Mouse (Mus musculus): ENCODE results near the gene Bhlhe40. TPM values are rescaled to one million over a fixed set of nuclear protein-coding genes. Genes with fewer than 3 reads are reported as not detected.
A peak's percentile ranks its signal among the peaks of the same experiment; 100 is the strongest.

Bhlhe40 gene
- total RNA-seq, 2 experiments from 2014 or later, result 116 to 118 TPM

DNA sequence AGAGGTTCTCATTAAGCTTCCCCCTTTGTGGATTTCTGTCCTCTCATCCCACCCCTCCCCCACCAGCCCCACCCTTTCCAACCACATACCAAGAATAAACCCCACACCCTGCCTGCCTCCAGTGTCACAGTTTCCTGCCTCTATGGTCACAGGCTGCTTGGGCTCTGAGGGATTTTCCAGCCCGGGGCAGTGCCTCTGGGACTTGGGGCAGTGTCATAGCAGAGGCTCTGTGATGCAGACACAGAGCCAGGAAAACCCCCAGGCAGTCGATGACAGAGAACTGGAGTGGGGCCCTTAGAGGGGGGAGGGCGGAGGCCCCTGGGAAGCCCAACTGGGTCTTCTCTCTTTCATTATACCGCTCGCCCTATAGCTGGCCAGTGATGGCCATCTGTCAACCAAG, 27.9 kb downstream of the Bhlhe40 start:
- no peak for DNase-seq

DNA sequence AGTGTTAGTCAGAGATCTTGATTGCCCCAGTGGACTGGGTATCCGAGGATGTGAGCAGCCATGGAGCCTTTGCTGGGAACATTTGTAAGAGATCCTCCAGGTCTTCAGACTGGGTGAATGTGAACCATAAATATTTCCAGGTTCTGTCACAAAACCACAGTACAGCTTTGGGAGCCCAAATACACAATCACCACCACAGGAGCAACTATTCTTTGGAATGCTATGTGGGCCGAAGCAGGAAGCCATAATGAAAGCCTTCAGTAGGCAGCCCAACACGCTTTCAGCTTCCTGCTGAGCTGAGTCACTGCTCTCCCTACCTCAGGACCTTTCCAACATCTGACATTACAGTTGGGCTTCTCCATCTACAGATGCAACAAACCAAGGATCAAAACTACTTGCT, 32.6 kb downstream of the Bhlhe40 start:
- no peak for DNase-seq

DNA sequence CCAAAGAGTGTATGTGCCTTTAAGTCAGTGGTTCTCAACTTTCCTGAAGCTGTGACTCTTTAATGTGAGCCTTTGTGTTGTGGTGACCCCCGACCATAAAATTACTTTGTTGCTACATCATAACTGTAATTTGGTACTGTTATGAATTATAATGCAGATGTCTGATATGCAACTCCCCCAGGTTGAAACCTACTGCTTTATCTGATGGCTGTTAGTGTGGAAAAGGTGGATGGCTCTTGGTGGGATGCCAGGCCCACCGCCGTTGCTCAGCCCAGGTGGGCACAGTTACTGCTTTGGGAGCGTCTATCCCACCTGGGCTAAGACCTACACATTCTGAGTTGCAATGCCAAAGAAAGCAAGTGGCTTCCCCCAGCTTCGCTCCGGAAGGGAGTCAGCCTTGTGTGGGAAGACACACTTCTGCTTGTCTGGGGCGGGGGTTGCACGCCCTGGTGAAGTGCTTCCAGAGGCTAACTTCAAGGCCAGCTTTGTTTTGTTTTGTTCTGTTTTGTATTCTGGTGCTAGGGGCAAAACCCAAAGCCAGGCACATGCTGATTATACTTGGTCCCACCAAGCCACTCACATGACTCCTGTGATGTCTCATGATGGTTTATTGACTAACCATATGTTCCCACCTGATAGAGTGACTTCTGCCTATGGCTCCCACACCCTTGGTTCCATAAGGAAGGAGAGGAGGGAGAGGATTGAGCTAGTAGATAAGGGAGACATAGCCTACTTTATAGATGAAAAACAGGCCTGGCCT, 34.7 kb downstream of the Bhlhe40 start:
- DNase-seq, result no peak

DNA sequence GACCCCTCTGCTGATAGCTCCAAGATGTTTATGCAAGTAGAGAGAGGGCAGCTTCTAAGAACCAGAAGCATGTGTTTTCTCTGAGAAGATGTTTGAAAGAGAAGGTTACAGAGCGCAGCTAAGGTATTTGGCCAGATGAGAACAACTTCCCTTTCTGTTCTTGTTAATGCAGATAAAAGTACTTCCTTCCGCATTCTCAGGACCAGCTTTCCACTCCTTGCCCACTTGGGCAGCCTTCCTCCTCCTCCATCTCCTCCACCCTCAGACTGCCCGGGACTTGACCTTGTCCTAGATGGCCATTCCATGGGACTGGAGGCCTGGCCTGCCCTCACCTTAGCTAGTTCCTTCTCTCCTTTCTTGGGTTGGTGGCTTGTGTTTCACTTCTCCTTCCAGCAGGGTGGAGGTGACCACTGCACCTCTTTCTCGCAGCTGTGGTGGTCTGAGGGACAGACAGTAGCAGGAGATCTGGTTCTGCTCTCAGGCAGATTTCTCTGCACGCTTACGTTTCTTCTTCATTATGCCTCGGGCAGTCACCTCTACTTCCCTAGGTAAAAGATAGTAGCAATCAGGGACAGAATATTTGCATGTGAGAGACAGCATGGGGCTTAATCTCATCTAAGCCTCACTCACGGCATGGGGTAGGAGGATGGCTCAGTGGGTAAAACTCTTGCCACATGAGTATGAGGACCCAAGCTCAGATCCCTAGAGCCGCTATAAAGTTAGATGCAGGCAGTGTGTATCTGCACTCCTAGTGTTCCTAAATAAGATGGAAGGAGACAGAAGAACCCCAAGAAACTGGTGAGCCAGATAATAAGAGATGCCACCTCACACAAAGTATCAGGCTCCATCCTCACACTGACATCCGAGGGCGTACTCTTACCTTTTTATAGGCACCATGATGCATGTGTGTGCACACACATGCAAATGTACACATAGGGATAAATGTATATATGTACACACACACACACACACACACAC, 35.7 kb downstream of the Bhlhe40 start:
- no peak for DNase-seq

DNA sequence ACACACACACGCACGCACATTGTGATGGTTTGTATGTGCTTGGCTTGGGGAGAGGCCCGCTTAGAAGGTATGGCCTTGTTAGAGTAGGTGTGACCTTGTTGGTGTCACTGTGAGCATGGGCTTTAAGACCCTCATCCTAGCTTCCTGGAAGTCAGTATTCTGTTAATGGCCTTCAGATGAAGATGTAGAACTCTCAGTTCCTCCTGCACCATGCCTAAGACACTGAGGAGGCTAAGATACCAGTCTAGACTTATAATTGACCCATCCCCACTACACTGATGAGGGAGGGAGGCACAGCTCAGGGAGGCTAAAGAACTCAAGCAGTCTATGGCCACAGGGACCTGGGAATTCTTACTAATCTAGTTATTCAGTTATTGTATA, 36.4 kb downstream of the Bhlhe40 start:
- DNase-seq, result no peak

DNA sequence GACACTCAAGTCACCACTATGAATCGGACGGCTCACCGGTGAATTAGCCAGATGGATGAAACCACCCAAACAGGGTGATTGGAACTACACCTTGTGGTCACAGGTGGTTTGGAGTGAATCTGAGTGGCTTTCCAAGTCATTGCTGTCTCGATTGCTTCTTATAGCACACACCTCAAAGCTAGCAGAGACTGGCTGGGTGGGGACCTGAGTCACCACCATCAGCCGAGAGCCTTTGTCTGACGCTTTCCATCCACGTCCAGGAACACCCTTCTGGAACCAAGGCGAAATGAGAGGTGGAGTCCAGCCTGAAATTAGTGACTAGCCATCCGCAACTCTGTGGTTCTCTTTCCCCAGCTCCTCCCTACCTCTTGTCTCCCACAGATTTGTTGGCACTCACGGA, 36.9 kb downstream of the Bhlhe40 start:
- no peak for DNase-seq

DNA sequence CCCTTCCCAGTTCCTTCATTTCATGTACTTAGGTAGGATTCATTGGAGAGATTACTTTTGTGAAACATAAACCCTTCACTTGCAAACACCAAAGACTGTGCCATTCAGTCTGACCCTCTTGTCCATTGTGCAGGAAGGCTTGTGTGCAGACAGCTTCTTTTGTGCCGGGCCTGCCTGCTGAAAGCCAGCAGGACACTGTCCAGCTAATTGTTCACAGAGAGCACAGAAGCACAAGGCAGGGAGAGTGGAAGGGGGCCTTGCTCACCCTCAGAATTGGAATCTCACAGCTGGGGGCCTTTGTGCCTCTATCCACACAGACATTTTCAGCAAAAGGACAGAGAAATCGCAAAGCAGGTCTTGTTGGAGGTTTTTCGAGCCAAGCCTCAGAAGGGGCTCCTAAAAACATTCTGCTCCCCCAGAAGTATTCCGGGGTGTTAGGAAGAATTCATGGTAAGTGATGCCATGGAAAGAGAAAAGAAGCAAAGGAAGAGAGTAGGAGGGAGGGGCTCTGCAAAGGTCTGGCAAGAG, 38.0 kb downstream of the Bhlhe40 start:
- no peak for DNase-seq

DNA sequence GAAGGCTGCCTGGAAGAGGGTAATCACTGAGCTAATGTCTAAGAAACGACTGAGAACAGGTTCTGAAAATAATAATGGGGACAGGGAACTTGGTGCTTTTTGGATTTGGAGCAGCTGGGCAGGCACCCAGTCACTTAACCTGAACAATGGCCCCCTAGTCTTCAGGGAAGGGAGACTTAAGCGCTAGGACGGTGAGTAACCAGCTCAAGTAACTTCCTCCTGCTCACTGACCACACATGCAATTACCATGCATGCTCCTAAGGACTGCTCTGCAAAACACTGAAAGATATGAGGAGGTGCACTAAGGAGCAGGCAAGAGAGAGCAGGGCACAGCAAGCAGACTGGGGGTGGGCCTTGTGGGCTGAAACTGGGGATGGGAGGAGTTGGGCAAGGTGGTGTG, 39.2 kb downstream of the Bhlhe40 start:
- no peak for DNase-seq

DNA sequence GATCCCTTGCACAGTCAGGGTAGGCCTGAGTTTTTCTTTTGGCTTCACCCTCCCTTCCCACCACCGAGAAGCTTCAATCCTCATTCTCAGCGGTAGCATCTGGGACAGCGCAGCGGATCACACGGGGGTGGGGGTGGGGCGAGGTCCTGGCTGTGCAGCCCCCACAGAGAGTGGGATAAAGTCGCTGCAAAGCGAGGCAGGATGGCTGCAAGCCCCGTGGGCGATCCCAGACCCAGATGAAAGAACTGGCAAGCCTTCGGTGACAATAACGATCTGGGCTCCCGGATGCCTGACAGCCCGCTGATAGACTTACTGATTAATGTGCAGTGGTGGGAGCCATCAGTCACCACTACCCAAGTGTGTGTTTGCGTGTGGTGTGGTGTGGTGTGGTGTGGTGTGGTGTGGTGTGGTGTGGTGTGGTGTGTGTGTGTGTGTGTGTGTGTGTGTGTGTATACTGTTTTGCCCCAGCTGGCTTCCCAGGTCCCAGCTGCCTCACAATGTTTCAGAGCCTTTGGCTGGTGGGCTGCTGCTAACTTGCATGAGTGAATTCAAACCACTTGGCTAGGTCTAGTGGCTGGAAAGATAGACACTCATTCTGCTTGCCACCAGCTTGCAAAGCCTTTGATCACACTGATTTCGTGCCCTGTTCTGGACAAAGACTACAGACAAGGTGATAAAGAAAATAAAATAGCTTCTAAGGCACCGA, 40.4 kb downstream of the Bhlhe40 start:
- DNase-seq, result no peak

DNA sequence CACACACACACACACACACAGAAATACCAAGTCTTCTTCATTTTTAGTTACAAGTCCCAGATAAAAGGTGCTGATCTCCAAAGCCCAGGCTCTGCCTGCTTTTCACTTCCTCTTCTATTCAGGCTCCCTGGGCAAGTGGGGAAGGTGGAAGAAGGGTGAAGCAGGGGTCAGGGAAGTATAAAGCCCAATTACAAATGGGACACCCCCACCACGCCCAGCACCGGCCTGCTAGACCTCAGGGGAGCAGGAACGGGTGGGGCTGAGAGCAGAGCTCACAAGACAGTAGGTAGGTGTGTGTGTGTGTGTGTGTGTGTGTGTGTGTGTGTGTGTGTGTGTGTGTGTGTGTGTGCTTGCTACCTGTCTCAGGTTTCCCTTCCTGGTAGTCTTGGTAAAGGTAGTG, 42.2 kb downstream of the Bhlhe40 start:
- DNase-seq, result no peak

DNA sequence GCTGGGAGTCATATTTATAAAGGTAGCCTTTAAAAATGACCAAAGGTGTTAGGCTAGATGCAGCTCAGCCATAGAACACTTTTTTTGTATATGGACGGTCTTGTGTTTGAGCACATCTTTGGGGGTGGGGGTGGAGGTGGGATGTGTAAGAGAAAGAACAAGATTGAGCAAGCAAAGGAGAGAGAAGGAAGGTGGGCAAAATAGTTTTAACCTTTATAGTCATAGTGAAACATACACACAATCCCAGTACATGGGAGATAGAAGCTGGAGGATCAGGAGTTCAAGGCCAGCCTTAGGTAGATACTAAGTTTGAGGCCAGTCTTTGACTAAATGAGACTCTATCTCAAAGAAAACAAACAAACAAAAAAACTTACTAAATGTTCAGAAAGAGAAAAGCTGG, 42.7 kb downstream of the Bhlhe40 start:
- no peak for DNase-seq

DNA sequence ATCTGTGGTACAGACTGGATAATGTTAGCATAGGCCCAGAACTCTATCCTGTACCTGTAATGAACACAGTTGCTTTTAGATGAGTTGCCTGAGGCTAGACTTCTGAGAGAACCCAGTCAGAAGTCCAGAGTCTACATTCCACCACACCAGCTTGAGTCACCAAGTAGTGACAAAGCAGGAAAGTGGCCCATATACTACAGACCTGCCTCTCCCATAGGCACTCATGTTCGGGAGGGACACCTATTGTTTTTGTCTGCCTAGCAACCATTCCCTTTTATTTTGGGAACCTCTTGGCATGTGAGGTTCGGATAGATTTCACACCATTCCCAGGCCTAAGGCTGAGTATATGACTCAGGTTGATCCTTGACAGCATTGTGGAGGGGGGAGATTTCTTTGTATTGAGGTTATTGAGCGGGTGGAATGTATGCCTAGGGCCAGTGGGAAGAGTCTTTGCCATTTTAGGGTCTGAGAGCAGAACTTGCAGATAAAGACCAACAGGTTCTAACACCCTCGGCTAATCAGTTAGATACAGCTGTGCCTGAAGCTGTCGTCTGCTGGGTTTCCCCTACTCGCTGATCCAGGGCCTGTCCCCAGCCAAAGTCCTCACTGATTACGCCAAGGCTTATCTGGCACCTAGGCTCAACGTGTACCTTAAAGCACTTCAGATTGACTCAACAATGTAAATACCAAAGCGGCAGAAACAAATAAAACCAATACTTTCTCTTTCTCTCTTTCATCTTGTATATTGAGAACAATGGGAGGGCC, 44.1 kb downstream of the Bhlhe40 start:
- no peak for DNase-seq

DNA sequence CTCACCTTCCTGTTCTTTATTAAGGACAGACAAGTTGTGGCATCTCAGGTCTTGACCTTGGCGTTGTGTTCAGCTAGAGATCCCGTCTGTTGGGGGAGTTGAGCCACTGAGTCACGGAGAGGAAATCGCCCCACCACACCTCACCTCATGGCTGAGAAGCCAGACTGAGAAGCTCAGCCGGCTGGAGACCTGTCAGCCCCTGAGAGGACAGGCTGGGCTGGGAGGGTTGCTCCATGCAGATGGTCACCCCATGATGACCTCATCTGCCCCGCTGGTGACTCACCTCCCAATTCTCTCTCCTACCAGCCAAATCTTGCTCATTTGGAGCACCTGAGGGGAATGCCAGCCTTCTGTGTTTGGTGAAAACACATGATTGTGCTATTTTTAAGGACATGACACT, 45.5 kb downstream of the Bhlhe40 start:
- peak; percentile 56 for DNase-seq

DNA sequence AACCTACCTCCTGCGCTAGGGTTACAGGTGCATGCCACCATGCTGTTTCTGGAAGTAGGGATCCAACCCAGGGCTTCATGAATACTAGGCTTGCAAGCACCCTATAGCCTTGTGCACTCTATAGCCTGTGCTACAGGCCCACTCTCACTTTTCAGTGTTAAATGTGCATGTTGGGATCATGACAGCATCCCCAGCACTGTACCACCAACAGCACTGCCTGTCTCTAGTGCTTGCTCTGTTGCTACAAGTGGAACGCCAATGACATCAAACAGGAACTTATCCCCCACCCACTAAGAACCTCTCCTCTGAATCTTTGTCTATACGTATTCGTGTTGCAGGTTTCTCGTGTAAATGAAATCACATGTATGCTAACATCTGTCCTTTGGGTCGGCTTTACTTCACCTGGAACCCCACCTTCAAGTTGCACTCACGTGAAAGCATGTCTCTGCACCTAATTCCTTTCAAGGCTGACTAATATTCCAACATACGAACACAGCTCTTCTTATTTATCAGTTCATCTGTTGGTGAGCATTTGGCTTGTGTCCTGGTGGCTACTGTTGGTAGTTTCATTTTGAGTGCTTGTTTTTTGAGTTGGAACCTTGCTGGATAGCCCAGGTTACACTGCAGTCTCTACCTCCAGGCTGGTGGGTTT, 46.7 kb downstream of the Bhlhe40 start:
- DNase-seq, result no peak

DNA sequence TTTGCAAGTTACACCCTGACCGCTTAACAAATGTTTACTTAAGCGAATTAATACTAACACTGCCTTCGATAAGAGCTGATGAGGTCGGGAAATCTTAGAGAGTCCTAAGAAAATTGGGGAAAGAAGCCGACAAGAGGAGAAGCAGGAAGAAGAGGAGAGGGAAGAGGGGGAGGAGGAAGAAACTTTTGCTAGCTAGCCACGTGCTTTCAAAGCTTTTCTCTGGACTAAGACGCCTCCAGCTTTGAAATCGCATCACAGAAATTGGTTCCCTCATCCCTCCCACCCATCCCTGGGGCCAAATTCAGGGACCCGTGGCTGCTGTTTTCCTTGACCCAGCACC, 48.7 kb downstream of the Bhlhe40 start:
- no peak for DNase-seq

DNA sequence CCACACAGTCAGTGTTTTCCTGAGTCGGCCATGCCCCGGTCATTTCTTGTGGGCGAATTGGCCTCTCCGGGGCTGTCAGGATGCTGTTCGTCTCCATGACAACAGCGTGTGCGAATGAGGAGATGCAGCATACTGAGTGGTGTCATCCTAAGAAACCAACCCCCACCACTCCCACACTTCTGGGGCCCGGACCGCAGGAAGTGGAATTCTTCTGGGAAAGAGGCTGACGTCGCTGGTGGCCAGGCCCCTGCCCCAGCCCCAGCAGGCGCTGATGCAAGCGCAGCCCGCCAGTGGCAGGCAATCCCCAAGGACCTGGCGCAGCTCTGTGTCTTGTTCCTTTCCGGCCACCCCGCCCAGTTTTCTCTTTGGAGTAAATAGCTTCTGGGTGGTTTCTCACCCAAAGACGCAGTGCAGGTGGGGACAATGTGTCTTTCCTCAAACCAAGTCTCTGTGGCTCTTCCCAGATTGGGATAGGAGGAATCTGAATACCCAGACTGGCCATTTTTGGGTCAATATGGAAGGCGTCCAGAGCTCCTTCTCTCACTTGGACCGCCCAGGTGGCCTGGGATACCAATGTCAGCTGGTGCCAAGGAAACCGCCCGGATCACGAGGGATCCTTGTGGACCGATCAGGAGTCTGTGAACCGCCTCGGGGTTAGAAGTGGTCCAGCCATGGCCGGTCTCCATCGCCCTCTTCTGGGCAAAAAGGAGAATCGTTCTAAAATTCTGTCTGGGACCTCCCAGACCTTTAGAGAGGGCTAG, 49.2 kb downstream of the Bhlhe40 start:
- DNase-seq, result peak; percentile 85

DNA sequence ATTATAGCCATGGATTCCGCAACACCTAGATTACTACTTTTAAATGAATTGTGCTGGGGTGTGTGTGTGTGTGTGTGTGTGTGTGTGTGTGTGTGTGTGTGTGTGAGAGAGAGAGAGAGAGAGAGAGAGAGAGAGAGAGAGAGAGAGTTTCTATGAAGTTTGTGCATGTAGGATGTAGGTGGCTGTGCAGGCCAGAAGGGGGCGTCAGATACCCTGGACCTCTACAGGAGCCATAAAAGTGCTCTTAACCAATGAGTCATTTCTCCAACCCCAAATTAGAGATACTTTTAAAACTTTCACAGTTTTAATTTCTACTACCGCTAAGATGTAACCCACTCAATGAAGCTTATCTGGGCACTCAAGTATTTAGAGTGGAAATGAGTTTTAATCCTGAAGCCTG, 50.2 kb downstream of the Bhlhe40 start:
- DNase-seq, result peak in 1 of 2 experiments; percentile 6

DNA sequence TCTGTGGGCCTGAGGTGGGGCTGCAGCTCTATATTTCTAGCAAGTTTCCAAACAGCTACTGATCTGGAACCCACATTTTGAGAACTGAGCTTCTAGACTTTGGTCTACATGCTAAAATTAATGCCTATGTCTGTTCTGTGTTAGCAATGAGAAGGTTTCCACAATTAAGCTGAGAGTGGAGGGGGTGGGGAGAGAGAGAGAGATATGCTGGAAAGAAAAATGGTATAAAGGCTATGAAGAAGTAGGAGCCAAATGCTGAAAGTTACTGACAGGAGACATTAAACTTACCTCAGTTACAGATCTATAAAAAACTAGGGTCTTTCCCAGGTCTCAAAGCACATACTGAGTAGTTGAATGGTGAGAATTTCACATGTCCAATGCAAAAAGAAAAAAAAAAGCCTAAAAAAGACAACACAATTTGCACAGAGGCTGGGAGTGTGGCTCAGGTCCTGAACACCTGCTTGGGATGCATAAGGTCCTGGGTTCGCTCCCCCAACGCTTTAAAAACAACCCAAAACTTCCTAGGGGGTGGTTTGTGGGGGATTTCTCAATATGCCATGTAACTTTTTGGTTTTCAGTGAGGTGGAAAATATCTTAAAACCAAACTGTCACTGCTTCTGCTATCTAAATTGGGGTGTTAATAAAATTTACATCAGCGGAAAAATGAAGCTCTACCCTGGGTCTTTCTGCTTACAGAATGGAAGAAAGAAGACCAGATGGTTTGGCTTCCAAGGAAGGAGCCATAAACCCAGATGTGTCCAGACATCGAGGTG, 50.9 kb downstream of the Bhlhe40 start:
- no peak for DNase-seq

DNA sequence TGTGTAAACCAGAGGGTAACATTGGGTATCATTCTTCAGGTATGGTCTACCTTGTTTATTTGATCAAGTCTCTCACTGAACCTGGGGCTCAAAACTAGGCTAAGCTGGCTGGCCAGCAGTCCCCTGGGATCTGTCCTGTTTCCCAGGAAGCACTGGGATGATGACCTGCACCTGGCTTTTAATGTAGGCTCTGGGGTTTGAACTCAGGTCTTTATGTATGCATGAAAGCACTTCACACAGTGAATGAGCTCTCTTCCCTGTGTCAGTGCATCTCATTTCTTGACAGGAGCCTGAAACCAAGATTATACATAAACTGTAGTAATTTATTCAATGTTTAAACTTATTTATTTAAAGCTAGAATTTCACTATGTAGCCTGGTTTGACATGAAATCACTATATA, 51.7 kb downstream of the Bhlhe40 start:
- DNase-seq, result no peak

Data from adrenal gland, postnatal 36 days (tissue).